Mouse (Mus musculus): Measurements from ENCODE around the gene Duxf3.

DNA sequence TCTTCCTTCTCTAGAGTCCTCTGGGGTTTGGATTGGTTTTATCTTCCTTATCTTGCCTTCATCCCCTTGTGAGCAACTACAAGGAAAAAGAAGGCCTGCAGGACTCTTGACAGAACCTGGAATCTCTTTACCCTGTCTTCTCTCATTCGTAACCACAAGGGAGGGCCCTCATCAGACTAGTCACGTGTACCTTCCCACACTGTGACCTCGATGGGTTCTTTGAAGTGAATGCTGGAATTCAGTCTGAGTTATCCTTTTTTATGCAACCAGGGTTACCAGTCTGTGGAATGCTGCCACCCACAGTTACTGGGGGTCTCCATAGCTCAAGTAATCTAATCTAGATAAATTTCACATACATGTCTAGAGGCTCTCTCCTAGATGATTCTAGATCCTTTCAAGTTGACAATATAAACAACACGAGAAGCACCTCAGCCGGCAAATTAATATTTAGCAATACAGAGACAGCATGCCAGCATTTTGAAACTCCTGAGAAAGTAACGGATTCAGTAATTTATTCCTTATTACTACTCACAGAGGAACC lies 22.2 kb upstream of the Duxf3 start:
- TF ChIP-seq GATA1 (IDR thresholded peaks at IDR 0.05; ENCODE audit: low read length) (no peak), TAL1 (IDR thresholded peaks at IDR 0.05; ENCODE audit: low read length) (no peak)

Data from erythroblast, embryonic 14.5 days (primary cell).